Mouse (Mus musculus) 3134 (cell line): ENCODE data around the gene Prss43.

Experiments
- DNase-seq: peaks from one replicate; pipeline ENCODE4 v3.0.0-alpha.2; 2011; ENCODE audit warnings: low spot score; ENCODE audit not compliant: insufficient read length; ENCODE audit errors: extremely low read depth

Prss43 gene

GRCm38 (mm10) chr9:110836112-110836511 lies 9.6 kb downstream of the Prss43 start:
- no peak for DNase-seq

GRCm38 (mm10) chr9:110840905-110841304 lies 14.4 kb downstream of the Prss43 start:
- DNase-seq = no peak

GRCm38 (mm10) chr9:110841438-110841837 lies 14.9 kb downstream of the Prss43 start:
- no peak for DNase-seq

- DNase-seq = no peak
These were observed 17.7 kb downstream of the Prss43 start, which contains the start of gene Prss46 for GRCm38 (mm10) chr9:110844206-110844605. Gene Prss46 (plus strand): TSS chr9:110844506.

- peak; percentile 58 for DNase-seq
These were observed 22.7 kb downstream of the Prss43 start for GRCm38 (mm10) chr9:110849162-110849561.

GRCm38 (mm10) chr9:110855903-110856302 lies 29.4 kb downstream of the Prss43 start:
- DNase-seq = no peak

- no peak for DNase-seq
These were observed 30.4 kb downstream of the Prss43 start for GRCm38 (mm10) chr9:110856920-110857319.

GRCm38 (mm10) chr9:110857781-110858472 lies 31.4 kb downstream of the Prss43 start, which contains the start of gene Prss50:
Gene Prss50 (plus strand): TSS chr9:110857967.
- no peak for DNase-seq

- DNase-seq = no peak
These were observed 32.0 kb downstream of the Prss43 start for GRCm38 (mm10) chr9:110858523-110858922.

GRCm38 (mm10) chr9:110858967-110859596 lies 32.6 kb downstream of the Prss43 start:
- no peak for DNase-seq

- no peak for DNase-seq
These were observed 44.5 kb downstream of the Prss43 start for GRCm38 (mm10) chr9:110871030-110871429.

GRCm38 (mm10) chr9:110873681-110874659 lies 47.5 kb downstream of the Prss43 start:
- DNase-seq = no peak

- DNase-seq = no peak
These were observed 48.2 kb downstream of the Prss43 start for GRCm38 (mm10) chr9:110874660-110875191.

- DNase-seq = no peak
These were observed 48.8 kb downstream of the Prss43 start for GRCm38 (mm10) chr9:110875288-110875695.

- no peak for DNase-seq
These were observed 50.9 kb downstream of the Prss43 start for GRCm38 (mm10) chr9:110877353-110877752.

GRCm38 (mm10) chr9:110877888-110878287 lies 51.4 kb downstream of the Prss43 start:
- DNase-seq = no peak

GRCm38 (mm10) chr9:110879191-110879920 lies 52.9 kb downstream of the Prss43 start, which contains the start of gene Als2cl:
Gene Als2cl (plus strand): TSS chr9:110879870.
- DNase-seq = no peak

GRCm38 (mm10) chr9:110879998-110880561 lies 53.6 kb downstream of the Prss43 start, which contains the start of gene Tmie:
Gene Tmie (minus strand): TSS chr9:110880113.
- DNase-seq = peak; percentile 72

GRCm38 (mm10) chr9:110880772-110881171 lies 54.3 kb downstream of the Prss43 start:
- DNase-seq = peak; percentile 59
